Mouse (Mus musculus) left cerebral cortex, adult 8-10 months (tissue): Measurements from ENCODE around the gene Snrpa. TPM values are rescaled to one million over a fixed set of nuclear protein-coding genes. Genes with fewer than 3 reads are reported as not detected.
"Not testable (repeated sequence)": the region's sequence is repeated elsewhere in the genome, so short reads cannot be mapped to it uniquely, and the experiment has no call there.

Source experiments
- DNase-seq, 2 experiments: peaks; one replicate each; pipeline ENCODE4 v3.0.0; 2022; ENCODE audit warnings: low spot score in 2 of 2
- total RNA-seq, 4 experiments: library from RNA; stranded (reverse); gene quantifications; 2 replicates each; pipeline ENCODE4 v1.2.4; 2022

The Snrpa gene
- 10 to 100 TPM; 66.3 to 85.0 (median 72.8) TPM for total RNA-seq

DNA sequence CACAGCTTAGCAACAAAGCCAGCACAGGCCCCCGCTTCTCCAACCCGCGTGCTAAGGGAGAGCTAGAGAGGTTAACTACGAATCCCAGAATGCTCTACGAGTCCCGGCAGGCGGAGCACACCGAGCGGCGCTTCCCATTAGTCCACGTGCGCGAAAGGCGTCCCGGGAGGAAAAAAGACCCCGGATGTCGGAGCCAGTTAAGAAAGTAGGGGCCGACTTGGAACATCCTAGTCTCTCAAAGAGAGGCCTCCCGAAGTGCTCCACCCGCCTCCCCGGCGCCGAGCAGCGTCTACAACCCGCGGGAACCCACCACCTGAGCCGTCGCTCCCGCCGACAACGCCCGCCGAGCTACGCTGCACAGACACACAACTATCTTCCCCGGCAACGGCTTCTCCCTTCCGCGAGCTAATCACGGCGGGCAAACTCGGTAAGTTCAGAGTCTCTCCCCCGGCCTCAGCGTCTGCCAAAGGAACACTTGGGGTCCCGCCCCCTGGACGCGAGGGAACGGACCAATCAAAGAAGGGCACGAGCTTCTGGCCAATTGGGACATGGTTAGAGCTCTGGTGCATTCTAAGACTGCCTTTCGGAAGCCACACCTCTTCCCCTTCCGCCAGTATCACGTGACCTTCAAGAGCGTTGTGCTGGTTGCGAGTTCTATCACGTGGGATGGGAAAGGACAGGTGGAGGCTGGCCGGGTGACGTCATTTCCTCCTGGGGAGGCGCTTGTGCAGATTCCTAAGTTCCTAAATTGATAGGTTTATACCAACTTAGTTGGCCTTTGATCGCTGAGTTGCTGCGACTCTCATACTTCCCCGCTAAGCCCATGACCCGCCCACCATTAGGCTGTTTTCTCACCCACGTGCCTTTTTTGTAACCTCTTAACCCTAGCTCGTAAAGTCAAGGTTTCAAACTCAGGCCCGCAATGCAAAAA lies at the start of gene Snrpa, which contains the start of gene BC024978:
TSS of gene Snrpa (minus strand) at position 591 of the 931 bp plus-strand sequence.
TSS of gene BC024978 (plus strand) at position 101 of the 931 bp plus-strand sequence.
- peak; percentile 86 to 100 for DNase-seq

- DNase-seq = not testable (repeated sequence)
Measured at GRCm38 (mm10) chr7:27244088-27244487, 48.0 kb upstream of the Snrpa start.

- no peak for DNase-seq
Measured at GRCm38 (mm10) chr7:27243211-27243610, 47.1 kb upstream of the Snrpa start.

DNA sequence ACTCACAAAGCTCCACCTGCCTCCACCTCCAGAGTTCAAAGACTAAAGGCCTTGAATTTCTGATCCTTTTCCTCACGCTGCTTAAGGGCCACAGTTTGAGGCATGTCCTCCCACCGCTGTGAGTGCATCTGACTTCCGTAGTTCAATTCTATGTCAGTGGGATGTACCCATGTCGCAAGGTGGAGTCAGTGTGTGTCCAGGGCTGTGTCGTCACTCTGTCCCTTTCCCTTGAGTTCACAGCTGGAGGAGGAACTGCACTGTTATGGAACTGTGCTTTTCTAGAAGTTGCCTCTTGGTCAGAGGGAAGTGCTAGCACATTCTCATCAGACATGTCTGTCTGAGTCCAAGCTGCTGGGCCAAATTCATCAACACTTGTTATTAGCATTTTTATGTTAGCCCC lies 42.5 kb upstream of the Snrpa start:
- DNase-seq = no peak

GRCm38 (mm10) chr7:27237527-27237926 lies 41.5 kb upstream of the Snrpa start:
- DNase-seq = no peak

GRCm38 (mm10) chr7:27235726-27236125 lies 39.7 kb upstream of the Snrpa start:
- DNase-seq = no peak

- no peak for DNase-seq
Measured at GRCm38 (mm10) chr7:27233300-27233699, 37.2 kb upstream of the Snrpa start.

GRCm38 (mm10) chr7:27232781-27233281 lies 36.8 kb upstream of the Snrpa start, which contains the start of gene Coq8b:
Gene Coq8b (plus strand): TSS chr7:27233023.
- DNase-seq = peak; percentile 84 to 93

- peak; percentile 57 to 90 for DNase-seq
Measured at GRCm38 (mm10) chr7:27231693-27232331, 35.7 kb upstream of the Snrpa start.

DNA sequence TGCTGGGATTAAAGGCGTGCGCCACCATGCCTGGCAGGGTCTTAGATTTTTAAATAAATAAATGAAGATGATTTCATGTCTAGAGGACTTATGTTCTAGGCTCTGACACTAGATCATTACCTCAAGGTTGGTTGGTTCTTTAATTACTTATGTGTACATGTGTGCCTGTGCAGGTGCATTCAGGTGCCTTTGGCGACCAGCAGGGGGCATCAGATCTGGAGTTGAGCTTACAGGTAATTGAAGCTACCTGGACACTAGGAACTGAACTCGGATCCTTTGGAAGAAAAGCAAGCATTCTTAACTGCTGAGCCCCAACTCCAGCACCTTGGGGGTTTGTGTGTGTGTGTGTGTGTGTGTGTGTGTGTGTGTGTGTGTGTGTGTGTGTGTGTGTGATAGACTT lies 34.7 kb upstream of the Snrpa start:
- DNase-seq = no peak

DNA sequence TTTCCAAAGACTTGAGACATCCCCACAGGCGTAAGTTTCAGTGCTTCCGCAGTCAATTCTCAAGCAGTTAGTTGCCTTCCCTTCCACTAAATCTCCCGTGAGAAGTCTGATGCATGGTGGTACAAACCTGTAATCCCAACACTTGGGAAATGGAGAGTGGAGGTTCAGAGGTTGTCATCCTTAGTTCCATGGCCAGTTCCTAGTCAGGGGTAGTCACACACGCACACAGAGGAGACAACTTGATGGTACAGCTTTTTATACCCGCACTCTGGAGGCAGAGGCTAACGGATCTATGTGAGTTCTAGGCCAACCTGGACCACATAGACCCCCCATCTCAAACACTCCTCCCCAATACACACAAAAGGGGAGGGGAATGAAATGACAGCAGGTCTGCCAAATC lies 32.8 kb upstream of the Snrpa start:
- no peak for DNase-seq

DNA sequence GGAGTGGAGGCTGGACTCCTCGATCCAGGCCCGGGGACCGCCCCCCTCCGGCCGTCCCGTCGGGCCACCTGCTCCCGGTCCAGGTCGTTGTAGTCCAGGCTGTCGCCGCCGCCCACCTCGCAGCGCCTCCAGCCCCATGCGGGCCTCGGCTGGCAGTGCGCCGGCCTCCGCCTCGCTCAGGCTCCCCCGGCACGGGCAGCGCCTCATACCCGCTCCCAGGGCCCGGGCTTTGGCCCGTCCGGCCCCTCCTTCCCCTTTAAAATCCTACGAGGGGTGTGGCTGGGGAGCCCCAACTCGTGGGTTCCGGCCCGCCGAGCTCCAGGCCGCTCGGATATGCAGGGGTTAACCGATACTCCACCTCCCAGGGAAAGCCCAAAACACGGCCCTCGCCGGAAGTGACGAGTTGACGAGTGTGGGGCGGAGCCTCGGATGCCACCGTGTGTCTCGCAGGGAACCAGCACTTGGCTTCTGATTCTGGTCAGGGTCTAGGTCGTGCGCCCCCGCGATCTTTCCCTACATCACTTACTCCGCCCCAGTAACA lies 32.3 kb upstream of the Snrpa start, which contains the start of gene Itpkc:
TSS of gene Itpkc (minus strand) at position 381 of the 541 bp plus-strand sequence.
- peak; percentile 83 to 87 for DNase-seq

GRCm38 (mm10) chr7:27227676-27228075 lies 31.6 kb upstream of the Snrpa start:
- no peak for DNase-seq

DNA sequence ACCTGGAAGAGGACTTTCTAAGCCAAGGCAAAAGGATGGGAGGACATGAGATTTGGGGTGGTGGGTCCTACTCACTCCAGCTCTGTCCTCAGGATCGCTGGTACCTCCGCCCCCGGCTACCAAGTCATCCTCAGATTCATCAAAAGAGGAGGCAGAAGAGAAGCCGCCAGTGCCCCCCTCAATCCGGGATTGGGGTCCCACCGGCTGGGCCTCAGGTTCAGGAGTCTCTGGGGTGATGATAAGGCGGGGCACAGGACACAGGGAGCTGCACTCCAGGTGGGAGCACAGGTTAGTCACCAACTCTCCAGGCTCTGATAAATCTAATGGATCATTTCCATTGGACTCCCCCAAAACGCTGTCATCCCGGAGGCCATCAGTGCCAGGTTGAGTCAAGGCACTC lies 31.2 kb upstream of the Snrpa start:
- no peak for DNase-seq

GRCm38 (mm10) chr7:27224877-27225575 lies 29.0 kb upstream of the Snrpa start:
- DNase-seq = peak; percentile 36 to 61

DNA sequence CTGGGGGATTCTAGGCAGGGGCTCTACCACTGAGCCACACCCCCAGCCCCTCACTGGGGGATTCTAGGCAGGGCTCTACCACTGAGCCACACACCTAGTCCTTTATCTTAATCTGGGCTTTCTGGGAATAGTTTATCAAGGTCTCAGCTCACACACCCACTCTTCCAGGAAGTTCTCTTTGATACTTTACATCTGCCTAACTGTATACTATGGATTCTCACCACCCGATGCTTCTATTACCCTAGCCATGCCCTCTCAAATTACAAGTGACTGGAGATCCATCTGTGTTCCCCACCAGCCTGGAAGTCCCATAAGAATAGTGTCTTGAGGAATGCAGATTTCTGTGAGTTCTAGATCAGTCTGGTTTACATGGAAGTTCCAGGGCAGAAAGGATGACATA lies 26.5 kb upstream of the Snrpa start:
- DNase-seq = no peak

GRCm38 (mm10) chr7:27221939-27222338 lies 25.9 kb upstream of the Snrpa start:
- no peak for DNase-seq

DNA sequence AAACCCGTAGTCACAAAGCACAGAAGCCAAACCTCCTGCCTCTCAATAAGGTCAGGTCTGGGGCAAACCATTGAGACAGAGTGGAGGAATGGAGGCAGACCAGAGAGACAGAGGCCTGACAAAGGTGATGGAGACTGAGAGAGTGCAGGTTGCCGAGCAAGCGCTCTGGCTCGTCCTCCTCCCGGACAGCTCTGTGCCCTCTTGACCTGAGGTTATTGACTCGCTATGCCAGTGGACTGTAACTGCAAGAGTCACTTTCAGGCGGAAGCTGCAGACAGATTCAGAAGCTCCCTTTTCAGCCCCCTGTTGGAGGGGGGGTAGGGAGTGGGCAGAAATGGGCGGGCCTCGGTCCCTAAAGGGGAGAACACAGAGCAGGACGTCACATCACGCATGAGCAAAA lies 23.9 kb upstream of the Snrpa start:
- no peak for DNase-seq

DNA sequence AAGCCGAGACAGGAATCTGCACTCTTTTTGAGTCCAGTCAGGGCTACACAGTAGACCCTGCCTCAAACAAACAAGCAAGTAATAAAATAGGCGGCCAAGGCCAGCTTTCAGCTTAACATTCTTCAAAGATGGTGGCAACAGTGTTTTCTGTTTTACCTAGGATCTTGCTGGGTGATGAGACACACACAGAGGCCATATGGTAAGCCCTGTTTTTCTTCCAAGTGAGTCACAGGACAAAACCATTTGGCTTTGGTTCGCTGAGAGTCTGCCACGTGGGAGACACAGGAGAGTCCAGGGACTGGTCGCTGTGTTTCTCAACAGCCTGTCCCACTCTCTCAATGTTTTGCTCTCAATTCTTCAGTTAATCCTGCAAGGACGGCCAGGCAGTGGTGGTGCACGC lies 22.5 kb upstream of the Snrpa start:
- no peak for DNase-seq

DNA sequence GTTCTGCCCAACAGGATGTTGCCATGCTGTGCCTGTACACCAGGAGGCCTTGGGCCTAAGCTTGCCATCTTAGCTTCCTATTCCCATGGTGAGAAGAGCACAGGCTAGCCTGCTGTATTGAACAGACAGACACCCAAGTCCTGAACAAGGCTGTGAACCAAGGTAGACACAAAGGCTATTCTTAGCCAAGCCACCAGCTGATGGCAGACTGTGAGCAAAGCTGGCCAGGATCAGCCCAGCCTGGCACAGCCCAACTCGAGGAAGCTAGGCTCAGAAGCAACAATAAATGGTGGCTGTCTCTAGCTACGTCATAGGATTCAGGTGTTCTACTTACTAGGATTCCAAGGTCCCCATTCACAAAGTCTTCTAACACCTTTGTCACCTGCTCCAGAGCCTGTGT lies 16.6 kb upstream of the Snrpa start:
- no peak for DNase-seq
